Mouse (Mus musculus) kidney, adult 9 months (tissue): ENCODE measurements around the gene Ahcy.
A peak's percentile ranks its signal among the peaks of the same experiment; 100 is the strongest.
"Not testable (repeated sequence)": the region's sequence is repeated elsewhere in the genome, so short reads cannot be mapped to it uniquely, and the experiment has no call there.

Source experiments
- DNase-seq: peaks from one replicate; pipeline ENCODE4 v3.0.0; 2022

Ahcy gene

GRCm38 (mm10) chr2:155073978-155074765 is at the start of gene Ahcy:
Ahcy (minus strand) TSS chr2:155074497.
- DNase-seq = peak; percentile 97

- peak; percentile 76 for DNase-seq
Measured at GRCm38 (mm10) chr2:155115216-155115830, 41.0 kb upstream of the Ahcy start.

DNA sequence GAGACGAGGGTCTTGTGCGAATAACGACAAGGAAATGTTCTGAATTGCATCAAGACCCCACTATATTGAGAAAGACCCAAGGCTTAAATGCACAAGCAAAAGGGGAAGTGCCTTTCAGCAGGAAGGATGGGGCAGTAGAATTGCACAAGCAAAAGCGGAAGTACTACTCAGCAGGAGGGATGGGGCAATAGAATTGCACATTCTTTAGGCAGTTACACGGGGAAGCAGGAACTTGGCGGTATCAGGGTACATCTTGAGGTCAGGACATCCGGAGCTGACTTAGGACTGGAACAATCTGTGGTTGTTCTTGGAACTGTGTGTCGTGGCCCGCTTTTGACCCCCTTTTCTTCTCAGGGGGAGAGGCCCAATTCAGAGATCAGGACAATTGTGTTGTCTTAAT is 33.0 kb upstream of the Ahcy start:
- not testable (repeated sequence) for DNase-seq

DNA sequence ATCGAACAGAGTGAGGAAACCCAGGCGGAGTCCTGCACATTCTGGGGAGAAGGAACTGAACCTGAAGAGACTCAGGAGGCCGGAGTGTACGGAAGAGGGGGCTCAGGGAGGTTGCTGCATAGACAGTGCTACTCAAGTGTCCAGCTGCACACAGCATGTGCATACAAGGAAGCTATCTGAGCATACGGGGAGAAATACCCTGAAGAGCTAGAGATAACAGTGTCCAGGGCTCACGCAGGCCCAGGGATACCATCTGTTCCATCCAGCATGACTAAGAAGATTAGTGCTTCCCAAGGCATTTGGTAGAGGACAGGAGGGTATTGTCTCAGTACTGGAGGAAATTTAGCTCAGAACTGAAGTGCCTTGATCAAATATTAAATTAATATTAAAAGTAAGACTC is 29.3 kb upstream of the Ahcy start:
- DNase-seq = no peak

DNA sequence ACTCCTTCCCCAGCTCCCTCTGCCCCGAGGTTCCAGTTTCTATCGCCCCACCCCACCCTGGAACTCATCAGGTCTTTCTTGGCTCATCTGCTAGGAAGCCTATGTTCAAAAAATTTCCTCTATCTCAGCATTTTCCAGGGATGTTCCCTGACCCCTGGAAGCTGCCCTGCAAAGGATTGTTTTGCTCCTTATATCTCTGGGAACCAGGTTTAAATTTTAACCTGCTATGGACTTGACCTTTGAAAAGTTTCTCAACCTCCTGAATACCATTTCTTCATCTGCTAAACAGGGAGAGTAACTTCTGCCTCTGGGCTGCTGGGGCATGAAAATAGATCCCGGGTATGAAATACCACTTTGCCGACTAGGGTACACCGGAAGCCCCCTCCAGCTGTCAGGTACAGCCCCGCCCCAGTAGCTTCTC is 27.5 kb upstream of the Ahcy start:
- peak; percentile 93 for DNase-seq

GRCm38 (mm10) chr2:155100796-155101259 is 26.5 kb upstream of the Ahcy start:
- DNase-seq = no peak

GRCm38 (mm10) chr2:155099994-155100795 is 25.9 kb upstream of the Ahcy start:
- DNase-seq = no peak

DNA sequence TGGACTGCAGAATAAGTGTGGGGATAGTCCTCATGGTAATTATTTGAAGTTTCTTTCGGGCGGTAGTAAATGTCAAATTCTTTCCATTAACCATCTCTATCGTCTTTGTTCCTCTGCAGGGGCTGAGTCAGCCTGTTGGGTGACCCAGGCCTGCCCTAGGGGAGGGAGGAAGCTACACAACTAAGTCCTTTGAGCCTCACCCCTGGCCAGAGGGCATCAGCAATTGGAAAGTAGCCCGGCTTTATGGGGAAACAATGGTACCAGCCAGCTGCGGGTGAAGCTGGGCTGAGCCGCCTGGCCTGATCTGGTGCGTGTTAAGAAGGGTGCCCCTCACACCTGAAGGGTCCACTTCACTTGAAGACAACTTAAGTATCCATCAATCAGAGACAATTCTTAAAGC is 25.1 kb upstream of the Ahcy start:
- DNase-seq = peak; percentile 87

GRCm38 (mm10) chr2:155098720-155099380 is 24.6 kb upstream of the Ahcy start:
- peak; percentile 82 for DNase-seq

DNA sequence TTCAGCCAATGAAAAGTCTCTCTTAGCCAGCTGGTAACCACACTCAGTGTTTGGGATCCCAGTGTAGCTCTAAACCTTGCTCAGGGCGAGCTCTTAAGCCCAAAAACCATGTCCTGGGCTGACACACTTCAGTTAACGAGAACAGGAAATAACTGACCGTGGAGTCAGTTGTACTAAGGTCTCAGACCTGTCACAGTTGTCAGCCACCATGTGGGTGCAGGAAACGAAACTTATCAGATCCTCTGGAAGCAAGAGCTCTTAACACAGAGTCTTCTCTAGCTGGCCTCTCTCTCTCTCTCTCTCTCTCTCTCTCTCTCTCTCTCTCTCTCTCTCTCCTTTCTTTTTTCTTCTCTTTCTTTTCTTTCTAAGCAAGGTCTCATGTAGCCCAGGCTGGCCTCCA is 19.1 kb upstream of the Ahcy start:
- no peak for DNase-seq

DNA sequence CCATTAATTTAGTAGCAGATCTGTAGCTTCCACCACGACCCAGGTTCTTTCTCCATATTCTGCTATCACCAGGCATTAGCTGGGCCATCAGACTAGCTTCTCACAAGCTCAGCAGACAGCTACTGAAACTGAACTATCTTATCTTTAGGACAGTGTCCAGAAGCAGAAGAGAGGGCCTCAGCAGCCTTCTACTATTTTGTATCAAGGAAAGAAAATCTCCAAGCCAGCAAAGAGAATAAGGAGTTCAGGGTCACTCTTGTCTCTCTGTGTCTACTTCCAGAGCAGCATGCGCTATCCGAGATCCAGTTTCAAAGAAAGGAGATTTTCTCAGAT is 17.4 kb upstream of the Ahcy start:
- DNase-seq = no peak

GRCm38 (mm10) chr2:155090909-155091742 is 16.8 kb upstream of the Ahcy start:
- peak; percentile 77 for DNase-seq

- DNase-seq = peak; percentile 58
Measured at GRCm38 (mm10) chr2:155088264-155088663, 14.0 kb upstream of the Ahcy start.

GRCm38 (mm10) chr2:155086328-155086727 is 12.0 kb upstream of the Ahcy start:
- DNase-seq = no peak

GRCm38 (mm10) chr2:155084546-155084945 is 10.2 kb upstream of the Ahcy start:
- peak; percentile 91 for DNase-seq

- peak; percentile 92 for DNase-seq
Measured at GRCm38 (mm10) chr2:155082121-155082803, 8.0 kb upstream of the Ahcy start.

DNA sequence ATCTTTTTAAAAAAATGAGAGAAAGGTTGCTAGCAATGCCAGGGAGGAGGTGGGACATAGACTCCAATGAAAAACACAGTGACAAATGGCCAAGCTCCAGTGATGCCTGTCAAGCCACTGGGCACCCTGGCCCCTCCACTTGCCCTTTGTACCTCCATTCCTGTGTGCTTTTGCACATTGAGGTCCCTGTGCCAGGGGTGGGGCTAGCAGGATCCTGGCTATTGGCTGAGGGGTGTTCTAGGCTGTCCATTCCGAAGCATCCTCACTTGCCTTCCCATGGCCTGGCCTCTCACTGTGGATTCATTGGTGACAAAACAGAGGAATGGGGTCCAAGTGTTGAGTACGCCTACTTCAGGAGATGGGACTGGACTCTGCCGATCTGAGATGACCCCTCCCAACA is 6.8 kb upstream of the Ahcy start:
- DNase-seq = peak; percentile 92

DNA sequence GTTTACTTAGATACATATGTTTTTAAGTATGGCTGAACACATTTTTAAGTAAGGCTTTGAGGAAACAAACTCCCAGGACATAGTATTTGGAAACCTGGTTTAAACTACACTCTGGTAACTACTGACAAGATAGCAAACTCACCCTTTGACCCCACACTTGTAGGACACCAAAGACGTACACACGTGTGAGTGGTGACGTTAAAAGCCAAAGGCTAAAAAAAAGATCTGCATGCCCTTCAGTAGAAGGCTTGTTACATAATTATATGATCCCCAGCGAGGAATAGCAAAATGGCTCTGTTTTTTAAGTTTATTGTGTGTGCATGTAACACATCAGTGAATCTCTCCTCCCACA is 5.9 kb upstream of the Ahcy start:
- no peak for DNase-seq

DNA sequence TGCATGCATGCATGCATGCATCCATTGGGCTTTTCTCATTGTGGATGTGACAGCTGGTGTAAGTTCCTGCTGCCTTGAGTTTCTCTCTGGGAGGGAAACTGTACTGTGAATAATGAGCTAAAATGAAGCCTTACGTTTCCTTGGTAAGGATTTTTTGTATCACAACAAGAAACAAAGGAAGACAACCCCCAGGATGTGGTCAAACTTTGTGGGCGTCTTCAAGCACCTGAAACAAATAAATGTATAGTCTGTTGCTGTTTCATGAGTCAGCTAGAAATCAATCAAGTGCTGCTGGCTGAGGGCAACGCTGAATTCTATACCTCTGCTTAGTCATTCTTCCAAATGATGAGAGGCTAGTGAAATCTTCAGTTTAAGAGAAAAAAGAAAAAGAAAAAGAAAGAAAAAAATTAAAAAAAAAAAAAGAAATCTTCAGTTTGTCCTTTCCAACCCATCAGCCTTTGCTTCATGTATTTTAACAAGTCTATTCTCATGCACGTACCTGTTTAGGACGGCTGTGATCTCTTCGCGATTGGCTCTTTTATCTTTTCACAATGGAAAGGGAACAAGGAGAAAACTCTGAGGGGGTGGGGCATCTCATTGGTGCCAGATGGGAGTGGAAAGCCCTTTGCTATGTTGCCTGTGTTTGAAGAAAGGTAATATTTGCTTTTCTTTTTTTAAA is 5.3 kb upstream of the Ahcy start:
- no peak for DNase-seq

- no peak for DNase-seq
Measured at GRCm38 (mm10) chr2:155075649-155076048, 1.4 kb upstream of the Ahcy start.

- DNase-seq = peak; percentile 41
Measured at GRCm38 (mm10) chr2:155074766-155075330, 551 bp upstream of the Ahcy start.
